Mouse (Mus musculus) liver, embryonic 16.5 days (tissue): Measurements from ENCODE around the gene Gstm4. TPM values are rescaled to one million over a fixed set of nuclear protein-coding genes. Genes with fewer than 3 reads are reported as not detected.

Experiments
- ATAC-seq: fragments of 200-750 bp; cut with Nextera tagmentation; 2 replicates; pipeline ENCODE4 v1.8.0; 2017; ENCODE audit warnings: low read depth, mild to moderate bottlenecking, moderate number of reproducible peaks, moderate library complexity
- H3K27ac ChIP-seq: fragments of 300-500 bp; sonication (generic); 2 replicates; pipeline ENCODE4 v1.5.1; 2014; ENCODE audit warnings: mild to moderate bottlenecking, low read length
- H3K27me3 ChIP-seq: fragments of 300-500 bp; sonication (generic); 2 replicates; pipeline ENCODE4 v1.6.1; 2014; ENCODE audit warnings: low read depth, low read length, mixed read lengths; ENCODE audit not compliant: control insufficient read depth, insufficient read depth
- H3K36me3 ChIP-seq: fragments of 300-500 bp; sonication (generic); 2 replicates; pipeline ENCODE4 v1.6.1; 2014; ENCODE audit warnings: mild to moderate bottlenecking; ENCODE audit not compliant: control insufficient read depth, insufficient read depth
- H3K4me1 ChIP-seq: fragments of 300-500 bp; sonication (generic); 2 replicates; pipeline ENCODE4 v1.6.1; 2014; ENCODE audit warnings: low read depth, low read length, mixed read lengths; ENCODE audit not compliant: control insufficient read depth
- H3K4me2 ChIP-seq: fragments of 300-500 bp; sonication (generic); 2 replicates; pipeline ENCODE4 v1.6.1; 2014; ENCODE audit warnings: low read depth, low read length, mixed read lengths
- H3K4me3 ChIP-seq: fragments of 300-500 bp; sonication (generic); 2 replicates; pipeline ENCODE4 v1.5.1; 2014; ENCODE audit warnings: low read depth, mild to moderate bottlenecking, low read length
- H3K9ac ChIP-seq: fragments of 300-500 bp; sonication (generic); 2 replicates; pipeline ENCODE4 v1.6.1; 2014; ENCODE audit warnings: low read depth, low read length
- H3K9me3 ChIP-seq: fragments of 300-500 bp; sonication (generic); replicated peaks from 2 replicates; pipeline ENCODE4 v1.6.1; 2016; ENCODE audit warnings: low read length; ENCODE audit not compliant: control insufficient read depth
- WGBS: fragments of 180-500 bp; shearing (Covaris S2); extraction: QIAGEN DNeasy Blood & Tissue Kit; methylation state at CpG from one replicate; pipeline ENCODE4 v1.1.7; 2014; ENCODE audit not compliant: insufficient replicate concordance; 5-methylcytosine and 5-hydroxymethylcytosine counted together
- polyA plus RNA-seq: library from polyadenylated mRNA; unstranded; fragments of >200 nt; fragmentation: Nextera tagmentation; extraction: Ambion mirVana; gene quantifications from 2 replicates; pipeline ENCODE4 v1.2.1, GENCODE M21; 2015

Gstm4 gene
- polyA plus RNA-seq, 1 experiment from 2014 or later = 17.0 TPM

DNA sequence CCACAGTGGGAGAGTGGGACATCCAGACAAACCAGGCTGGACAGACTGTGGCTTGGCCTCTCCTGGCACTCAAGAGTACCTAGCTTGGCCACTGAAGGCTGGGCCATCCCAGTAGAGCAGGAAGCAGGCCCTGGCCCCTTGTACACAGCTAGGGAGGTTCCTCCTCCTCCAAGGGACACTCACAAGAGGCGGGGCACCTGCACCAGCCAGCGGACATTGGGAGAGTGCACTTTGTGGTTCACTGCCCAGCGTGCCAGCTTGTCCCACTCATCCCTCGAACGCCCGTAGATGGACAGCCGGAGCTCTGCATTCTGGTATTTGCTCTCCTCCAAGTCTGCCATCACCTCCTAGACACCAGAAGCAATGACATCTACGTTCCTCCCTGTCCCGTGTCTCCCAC is 32.1 kb upstream of the Gstm4 start:
- H3K36me3 ChIP-seq = peaks cover 77% of the 10 kb centered on the region
- no peak overlapping the region for H3K4me3 ChIP-seq
- peaks cover 11% of the 10 kb centered on the region for H3K4me1 ChIP-seq
- H3K9ac ChIP-seq = no peak overlapping the region
- no peak overlapping the region for H3K4me2 ChIP-seq
- no peaks in the 10 kb centered on the region for H3K9me3 ChIP-seq
- no peaks in the 10 kb centered on the region for H3K27me3 ChIP-seq
- ATAC-seq = no peak
- H3K27ac ChIP-seq = no peak overlapping the region
- WGBS = 84% methylated on average over 9 of the region's 9 CpGs

DNA sequence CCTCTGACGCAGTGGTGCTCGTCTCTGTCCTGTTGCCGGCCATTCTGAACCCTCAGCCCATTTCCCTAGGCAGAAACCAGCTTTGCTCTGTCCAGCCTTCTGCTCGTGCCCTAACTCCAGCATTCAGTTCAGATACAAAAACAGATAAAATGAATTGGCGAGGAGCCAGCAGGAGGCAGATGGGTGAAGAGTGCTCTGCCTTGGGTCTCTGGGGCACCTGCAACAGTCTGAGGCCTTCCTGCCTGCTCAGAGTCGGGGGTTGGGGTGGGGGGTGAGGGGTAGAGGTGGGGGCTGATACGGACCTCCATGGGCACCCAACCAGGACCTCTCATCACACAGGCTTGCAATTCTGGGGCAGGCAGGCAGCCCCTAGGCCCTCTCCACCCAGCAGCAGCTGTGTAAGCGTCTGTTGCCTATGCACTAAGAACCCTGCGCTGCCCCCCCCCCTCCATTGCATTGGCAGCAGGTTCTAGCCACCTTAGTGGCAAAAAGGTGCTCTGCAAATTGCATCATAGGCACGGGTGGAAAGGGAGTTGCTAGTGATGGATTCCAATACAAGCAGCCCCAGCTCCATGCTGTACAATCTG is 28.4 kb upstream of the Gstm4 start:
- Histone ChIP-seq H3K4me2 (no peak overlapping the region), H3K9ac (no peak overlapping the region), H3K27me3 (no peaks in the 10 kb centered on the region), H3K4me3 (no peak overlapping the region), H3K36me3 (peaks cover 49% of the 10 kb centered on the region), H3K4me1 (peaks cover 29% of the 10 kb centered on the region), H3K9me3 (no peaks in the 10 kb centered on the region), H3K27ac (peak overlapping the region; percentile 53; the same call in 1 of the 2 replicates)
- no peak for ATAC-seq
- 68% methylated on average over 10 of the region's 10 CpGs for WGBS

DNA sequence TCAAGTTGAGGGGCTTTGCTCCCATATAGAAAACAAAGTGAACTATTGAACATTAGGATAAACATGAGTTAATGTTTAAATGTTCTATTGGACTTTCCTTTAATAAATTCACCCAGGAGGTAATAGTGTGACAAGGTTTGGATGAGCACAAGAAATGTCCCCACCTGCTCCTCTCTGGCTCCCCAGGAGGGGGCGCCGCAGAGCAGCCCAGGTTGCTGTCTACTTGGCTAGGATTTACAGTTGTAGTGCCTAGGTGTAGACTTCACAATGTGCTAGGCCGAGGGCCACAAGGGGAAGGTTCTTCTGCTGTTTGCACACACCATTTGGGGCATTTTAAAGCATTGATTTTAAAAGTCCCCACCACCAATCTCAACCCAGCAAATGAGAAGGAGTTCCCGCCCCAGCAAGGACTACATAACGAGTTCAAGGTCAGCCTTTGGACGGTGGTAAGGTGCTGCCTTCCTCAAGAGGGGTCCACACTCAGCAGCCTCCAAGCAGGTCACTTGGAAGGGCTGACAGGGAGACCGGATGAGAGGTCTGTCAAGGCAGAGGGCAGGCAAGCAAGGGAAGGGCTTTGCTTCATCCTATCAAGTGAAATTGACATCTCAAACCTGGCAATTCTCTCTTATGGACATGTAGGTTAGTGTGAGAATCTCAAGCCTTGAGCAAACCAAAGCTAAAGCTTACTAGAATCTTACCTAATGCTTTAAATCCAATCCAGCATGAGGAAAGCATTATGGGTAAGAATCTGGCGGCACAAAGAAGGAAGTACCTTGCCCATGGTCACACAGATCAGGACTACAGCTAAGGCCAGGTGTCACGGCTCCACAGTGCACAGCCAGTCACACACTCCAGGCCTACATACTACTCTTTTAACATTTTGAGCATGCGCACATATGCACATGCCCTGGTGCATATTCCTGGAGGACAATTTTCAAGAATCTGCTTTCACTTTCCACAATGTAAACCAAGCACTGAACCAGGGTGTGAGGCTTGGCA is 25.9 kb upstream of the Gstm4 start:
- Histone ChIP-seq H3K27me3 (no peaks in the 10 kb centered on the region), H3K4me1 (peaks cover 30% of the 10 kb centered on the region), H3K36me3 (peaks cover 24% of the 10 kb centered on the region), H3K4me3 (no peak overlapping the region), H3K9ac (no peak overlapping the region; the same call in 1 of the 2 replicates), H3K9me3 (no peaks in the 10 kb centered on the region), H3K4me2 (peak overlapping the region; percentile 48), H3K27ac (peak overlapping the region; percentile 68)
- 52% methylated on average over 10 of the region's 10 CpGs for WGBS
- peak; percentile 54 for ATAC-seq

DNA sequence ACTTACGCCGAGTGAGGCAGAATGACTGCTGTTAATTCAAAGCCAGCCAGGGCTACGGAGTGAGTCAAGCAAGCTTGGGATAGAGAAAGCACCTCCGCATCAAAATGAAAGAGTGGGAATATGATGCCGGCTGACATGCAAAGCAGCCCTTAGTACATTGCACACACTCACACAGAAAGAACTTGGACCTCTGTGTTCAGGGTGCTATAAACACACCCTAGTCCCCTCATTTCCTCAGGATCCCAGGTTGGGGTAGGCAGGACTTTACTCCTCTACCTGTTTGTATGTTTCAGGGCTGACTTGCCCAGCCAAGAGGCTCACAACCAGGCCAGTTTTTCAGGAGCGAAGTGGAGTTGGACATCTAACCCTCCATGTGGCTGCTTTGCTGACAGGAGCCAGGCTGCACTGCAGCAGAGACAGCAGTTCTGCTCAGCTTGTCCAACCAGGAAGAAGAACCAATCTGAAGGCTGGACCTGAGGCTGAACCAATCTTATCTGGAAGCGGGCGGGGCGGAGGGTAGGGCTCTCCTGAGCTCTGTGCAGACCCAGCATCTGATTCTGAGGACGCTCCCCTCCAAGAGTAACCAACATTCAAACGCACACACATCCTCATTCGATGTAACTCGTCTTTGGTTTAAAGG is 24.7 kb upstream of the Gstm4 start:
- ATAC-seq = peak; percentile 62
- H3K4me3 ChIP-seq = peak overlapping the region; percentile 9; the same call in 1 of the 2 replicates

DNA sequence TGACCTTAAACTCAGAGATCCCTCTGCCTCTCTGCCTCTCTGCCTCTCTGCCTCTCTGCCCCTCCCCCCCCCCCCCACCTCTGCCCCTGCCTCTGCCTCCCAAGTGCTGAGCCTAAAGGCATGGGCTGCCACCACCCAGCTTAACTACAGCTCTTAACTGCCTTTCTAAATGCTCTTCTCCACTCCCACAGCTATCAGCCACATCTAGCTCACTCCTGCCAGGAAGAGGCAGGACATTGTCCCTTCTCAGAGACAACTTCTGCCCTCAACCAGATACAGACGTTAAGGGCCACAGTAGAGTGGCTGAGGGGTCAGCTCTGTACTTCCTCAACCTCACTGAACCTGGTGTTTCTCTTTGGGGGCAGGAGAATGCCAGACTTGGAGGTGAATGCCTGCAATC is 24.1 kb upstream of the Gstm4 start:
- 7% methylated on average over 1 of the region's 1 CpGs for WGBS
- peaks cover 31% of the 10 kb centered on the region for H3K4me1 ChIP-seq
- H3K27ac ChIP-seq = peak overlapping the region; percentile 76
- no peaks in the 10 kb centered on the region for H3K27me3 ChIP-seq
- H3K36me3 ChIP-seq = peaks cover 7% of the 10 kb centered on the region
- no peaks in the 10 kb centered on the region for H3K9me3 ChIP-seq
- ATAC-seq = no peak
- no peak overlapping the region for H3K9ac ChIP-seq
- 0 out of 2 replicates have a peak overlapping the region, but pooled peaks have one; percentile 48 for H3K4me2 ChIP-seq
- H3K4me3 ChIP-seq = no peak overlapping the region

More for the DNA sequence above, 24.7 kb upstream of the Gstm4 start:
- H3K36me3 ChIP-seq = peaks cover 12% of the 10 kb centered on the region
- H3K4me2 ChIP-seq = peak overlapping the region; percentile 48
- H3K9ac ChIP-seq = no peak overlapping the region
- no peaks in the 10 kb centered on the region for H3K9me3 ChIP-seq
- WGBS = 39% methylated on average over 13 of the region's 13 CpGs
- peak overlapping the region; percentile 76 for H3K27ac ChIP-seq
- no peaks in the 10 kb centered on the region for H3K27me3 ChIP-seq
- H3K4me1 ChIP-seq = peaks cover 31% of the 10 kb centered on the region

DNA sequence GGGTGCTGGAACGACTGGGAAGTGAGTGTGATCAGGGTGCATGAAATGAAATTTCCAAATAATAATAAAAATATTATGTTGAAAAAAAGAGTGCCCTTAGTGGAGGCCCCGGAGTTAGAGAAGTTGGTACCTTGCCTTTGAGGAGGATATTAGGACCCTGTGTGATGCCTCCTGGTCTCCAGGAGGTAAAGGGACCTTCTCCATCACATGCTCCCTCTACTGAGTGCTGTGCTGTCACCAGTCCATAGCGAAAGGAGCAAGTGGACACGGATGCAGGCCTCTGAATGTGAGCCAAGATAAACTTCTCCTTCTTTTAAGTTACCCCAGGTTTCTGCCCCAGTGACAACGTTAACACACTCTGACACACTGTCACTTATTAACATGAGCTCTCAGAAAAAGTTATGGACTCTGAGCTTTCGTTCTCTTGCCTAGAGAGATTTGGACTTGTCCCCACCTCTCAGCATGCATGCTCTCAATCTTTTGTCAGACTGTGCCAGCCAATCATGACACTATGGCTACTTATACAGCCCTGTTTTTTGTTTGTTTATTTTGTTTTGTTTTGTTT is 22.8 kb upstream of the Gstm4 start:
- 59% methylated on average over 6 of the region's 6 CpGs for WGBS
- peaks cover 25% of the 10 kb centered on the region for H3K4me1 ChIP-seq
- no peaks in the 10 kb centered on the region for H3K27me3 ChIP-seq
- H3K4me2 ChIP-seq = no peak overlapping the region
- no peaks in the 10 kb centered on the region for H3K9me3 ChIP-seq
- no peak overlapping the region for H3K9ac ChIP-seq
- H3K4me3 ChIP-seq = no peak overlapping the region
- H3K36me3 ChIP-seq = no peaks in the 10 kb centered on the region
- peak overlapping the region; percentile 53 for H3K27ac ChIP-seq
- ATAC-seq = peak; percentile 75

DNA sequence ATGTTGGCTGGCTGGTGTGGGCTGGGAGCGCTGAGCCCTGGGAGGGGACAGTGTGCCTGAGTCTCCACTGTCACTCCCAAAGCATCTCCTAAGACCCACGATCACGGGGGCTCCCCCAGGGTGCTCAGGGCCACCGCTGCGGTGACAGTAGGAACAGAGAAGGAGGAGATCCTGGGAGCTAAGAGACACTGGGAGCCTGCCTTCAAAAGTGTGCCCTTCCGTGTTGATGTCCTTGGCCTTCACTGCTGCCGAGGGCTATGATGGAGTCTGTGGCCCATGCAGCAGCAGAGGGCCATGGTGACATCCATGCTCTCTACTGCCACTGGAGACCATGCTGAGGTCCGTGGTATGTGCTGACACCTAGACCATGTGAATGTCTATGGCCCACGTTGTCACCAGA is 20.9 kb upstream of the Gstm4 start:
- Histone ChIP-seq H3K36me3 (no peaks in the 10 kb centered on the region), H3K9me3 (no peaks in the 10 kb centered on the region), H3K4me2 (no peak overlapping the region), H3K9ac (no peak overlapping the region), H3K4me1 (peaks cover 19% of the 10 kb centered on the region), H3K27ac (no peak overlapping the region), H3K27me3 (no peaks in the 10 kb centered on the region), H3K4me3 (no peak overlapping the region)
- ATAC-seq = no peak
- 72% methylated on average over 9 of the region's 9 CpGs for WGBS

DNA sequence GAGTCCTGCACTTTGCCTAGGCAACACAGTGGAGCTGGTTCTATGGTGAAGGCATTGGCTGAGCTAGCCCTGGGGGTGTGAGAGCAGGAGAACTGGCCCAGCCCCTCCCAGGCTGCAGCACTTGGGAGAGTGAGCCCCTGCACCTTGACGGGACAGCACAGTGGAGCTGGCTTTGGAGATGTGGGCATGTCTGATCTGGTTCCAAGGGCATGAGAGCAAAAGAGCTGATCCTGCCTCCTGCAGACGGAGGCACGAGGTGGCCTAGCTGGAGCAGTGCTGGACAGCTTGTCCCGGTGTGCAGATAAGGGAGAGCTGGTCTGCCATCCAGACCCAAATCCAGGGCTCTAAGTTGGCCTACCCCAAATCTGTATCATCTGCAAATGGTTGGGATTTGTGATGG is 20.0 kb upstream of the Gstm4 start:
- no peak overlapping the region for H3K4me2 ChIP-seq
- H3K27ac ChIP-seq = no peak overlapping the region
- no peaks in the 10 kb centered on the region for H3K36me3 ChIP-seq
- no peaks in the 10 kb centered on the region for H3K27me3 ChIP-seq
- peaks cover 11% of the 10 kb centered on the region for H3K4me1 ChIP-seq
- H3K9me3 ChIP-seq = no peaks in the 10 kb centered on the region
- H3K4me3 ChIP-seq = no peak overlapping the region
- WGBS = 71% methylated on average over 4 of the region's 4 CpGs
- no peak for ATAC-seq
- H3K9ac ChIP-seq = no peak overlapping the region
